Mouse (Mus musculus): ENCODE measurements around the gene Caskin1.
A peak's percentile ranks its signal among the peaks of the same experiment; 100 is the strongest.

Caskin1 gene

DNA sequence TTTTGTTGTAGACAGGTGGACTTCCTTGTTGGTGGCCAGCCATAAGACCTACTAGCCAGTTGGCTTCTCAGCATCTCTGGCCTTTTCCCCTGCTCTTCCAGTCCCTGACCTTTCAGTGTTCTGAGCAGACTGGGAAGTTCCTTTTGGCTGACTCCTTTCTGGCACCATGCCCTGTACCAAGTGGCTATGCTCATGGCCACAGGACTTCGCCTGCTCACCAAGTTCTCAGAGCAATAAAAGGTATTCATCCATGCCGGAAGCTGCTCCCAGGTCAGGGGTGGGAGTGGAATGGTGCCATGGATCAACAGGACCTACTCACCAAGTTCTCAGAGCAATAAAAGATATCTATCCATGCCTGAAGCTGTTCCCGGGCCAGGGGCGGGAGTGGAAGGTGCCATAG is 15.9 kb upstream of the Caskin1 start:
- DNase-seq = no peak

DNA sequence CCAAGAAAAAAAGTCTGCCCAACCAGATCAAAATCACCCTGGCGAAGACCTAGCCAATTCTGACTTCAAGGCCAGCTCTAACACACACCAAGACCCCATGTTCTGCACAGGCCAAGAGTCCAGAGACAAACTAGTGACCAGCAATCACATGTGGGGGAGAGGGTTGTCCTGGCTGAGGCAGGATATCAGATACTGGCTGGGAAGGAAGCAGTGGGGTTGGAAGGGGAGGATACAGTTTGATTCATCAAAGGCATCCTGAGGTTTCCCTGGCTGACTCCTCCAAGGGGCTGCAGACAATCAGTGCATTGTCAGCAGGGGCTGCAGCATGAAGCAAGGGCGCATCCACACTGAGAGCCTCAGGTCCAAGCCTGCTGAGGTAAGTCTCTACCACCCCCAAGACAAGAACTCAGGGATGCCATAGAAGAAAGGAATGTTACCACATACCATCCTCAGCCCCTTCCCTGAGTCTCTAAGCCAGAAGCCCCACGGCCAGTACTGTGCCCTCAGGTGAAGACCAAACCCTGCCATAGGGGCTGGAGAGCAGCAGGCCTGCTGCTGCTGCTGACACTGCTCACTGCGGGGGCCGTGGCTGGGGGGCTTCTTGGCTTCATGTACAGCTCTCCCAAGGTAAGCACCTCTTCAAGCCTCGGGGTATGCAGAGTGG is 14.7 kb upstream of the Caskin1 start, which contains the start of gene Bricd5:
Gene Bricd5, plus strand, starts transcription at position 273 of the 664 bp plus-strand sequence.
- DNase-seq = no peak

DNA sequence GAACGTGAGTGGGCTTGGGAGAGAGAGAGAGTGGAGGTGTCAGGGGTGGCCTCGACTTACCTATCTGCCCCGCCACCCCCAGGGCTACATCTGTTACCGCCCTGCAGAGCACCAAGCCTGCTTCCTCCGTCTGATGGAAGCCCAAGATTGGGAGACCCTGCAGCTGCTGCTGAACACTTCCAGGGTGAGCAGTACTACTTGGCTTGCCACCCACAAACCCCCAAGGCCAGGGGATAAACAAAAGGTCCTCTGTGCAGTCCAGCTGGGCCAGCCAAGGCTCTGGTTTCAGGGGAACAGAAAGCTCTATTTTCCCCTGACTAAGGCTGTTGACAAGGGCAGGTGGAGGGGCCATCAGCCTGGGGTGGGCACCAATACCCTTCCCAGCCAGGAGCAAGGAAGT is 13.8 kb upstream of the Caskin1 start:
- no peak for DNase-seq

DNA sequence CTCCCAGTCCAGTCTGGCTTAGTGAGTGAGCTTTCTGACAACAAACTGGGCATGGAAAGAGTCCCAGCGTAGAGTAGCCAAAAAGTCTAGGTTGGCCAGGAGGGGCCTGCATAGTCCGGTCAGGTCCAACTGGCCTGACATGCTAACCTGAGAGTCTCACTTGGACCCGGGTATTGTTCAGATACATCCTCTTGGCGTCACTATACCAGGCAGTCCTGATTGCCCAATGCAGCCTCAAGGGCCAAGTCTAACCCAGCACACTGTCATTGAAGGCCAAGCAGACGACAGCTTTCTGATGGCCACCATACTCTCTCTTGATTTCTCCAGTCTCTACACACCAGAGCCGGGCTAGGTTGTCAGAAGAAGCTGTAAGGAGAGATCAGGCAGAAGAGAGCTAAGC is 12.8 kb upstream of the Caskin1 start:
- no peak for DNase-seq

DNA sequence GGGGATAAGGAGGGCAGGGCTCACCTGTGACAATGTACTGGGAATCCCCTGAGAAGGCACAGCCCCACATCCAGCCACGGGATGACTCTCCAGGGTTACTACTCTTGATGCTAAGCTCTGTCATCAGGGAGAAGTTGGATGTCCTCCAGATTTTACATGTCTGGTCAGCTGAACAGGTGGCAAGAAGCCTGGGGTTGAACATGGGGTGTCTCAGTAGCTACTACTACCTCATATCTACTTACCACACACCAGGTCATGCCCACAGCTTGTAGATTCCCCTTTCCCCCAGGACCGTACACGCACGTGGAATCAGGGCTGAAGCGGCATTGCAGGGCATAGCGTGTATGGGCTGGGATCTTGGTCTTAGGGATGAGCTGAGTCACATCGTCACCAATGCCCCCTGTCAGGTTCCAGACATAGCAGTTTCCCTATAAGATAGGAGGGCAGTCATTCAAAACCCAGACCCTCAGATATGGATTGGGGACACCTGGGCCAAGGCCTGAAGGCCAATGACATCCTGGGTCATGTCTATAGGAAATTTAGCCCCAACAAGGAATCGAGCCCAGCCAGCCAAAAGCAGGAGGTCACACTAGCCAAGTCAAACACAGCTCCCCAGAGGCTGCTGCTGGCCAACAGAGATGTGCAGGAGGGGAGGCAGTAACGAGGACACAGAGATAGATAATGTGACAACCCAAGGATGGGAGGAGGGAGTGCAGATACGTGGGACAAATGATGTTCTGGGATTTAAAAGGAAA is 12.2 kb upstream of the Caskin1 start:
- no peak for DNase-seq

DNA sequence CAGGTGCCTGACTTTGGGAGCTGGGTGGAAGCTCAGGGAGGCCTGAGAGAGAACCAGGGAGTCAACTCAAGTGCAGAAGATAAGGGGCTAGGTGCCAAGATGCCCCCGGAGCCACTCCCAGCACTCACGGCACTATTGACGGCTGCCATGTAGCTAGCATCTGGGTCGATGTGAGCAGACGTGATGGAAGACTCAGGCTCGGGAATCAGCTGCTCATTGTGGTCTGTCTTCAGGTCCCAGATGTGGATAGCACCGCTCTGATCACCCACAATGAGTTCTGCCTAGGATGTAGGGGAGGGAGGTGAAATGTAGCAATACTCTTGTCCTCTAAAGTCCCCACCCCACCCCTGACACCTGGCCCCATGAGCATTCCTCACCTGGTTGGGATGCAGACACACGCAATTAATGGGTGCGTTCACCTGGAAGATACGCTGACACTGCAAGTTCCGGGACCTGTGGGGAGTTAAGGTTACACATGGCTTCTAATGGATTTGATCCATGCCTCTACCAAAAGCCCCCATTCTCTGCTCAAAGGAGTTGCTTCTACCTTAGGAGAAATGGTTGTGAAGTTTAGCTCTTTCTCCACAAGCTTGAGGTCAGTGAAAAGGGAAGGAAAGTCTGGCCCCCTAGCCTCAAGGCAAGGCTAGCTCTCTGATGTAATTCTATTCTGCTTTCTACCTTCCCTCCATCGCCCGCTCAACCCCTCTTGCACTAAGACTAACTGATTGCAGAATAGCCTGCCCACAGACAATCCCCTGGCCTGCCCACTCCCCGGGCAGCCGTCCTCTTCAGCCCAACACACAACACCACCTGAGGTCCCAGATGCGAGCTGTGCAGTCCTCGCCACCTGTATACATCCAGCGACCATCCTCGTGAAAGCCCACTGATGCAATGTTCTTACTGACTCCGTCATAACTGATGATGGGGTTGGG is 11.1 kb upstream of the Caskin1 start:
- no peak for DNase-seq

DNA sequence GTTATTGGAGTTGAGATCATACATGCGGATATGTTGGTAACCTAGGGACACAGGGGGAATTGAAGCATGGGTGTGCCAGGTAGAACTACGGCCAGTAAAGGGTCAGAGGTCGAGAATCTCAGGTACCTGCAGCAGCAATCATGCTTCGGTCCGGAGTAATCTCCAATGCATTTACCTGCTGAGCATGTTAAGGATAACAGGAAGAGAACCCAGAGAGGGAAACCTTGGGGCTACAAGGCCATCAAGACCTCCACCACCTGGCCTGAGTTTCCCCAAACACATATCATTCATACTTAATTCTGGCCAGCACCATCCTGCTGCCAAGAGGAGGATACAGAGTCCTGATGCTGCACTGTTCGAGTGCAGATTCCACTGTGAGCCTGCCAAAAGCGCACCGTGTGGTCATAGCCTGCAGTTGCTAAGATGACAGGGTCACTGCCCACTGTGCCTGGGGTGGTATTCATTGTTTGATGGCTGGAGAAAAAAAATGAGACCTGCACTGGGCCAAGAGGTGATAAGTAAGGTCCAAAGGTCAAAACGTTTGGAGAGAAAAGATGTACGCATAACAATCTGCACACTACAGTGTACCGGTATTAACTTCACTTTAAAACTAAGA is 10.3 kb upstream of the Caskin1 start:
- DNase-seq = no peak

DNA sequence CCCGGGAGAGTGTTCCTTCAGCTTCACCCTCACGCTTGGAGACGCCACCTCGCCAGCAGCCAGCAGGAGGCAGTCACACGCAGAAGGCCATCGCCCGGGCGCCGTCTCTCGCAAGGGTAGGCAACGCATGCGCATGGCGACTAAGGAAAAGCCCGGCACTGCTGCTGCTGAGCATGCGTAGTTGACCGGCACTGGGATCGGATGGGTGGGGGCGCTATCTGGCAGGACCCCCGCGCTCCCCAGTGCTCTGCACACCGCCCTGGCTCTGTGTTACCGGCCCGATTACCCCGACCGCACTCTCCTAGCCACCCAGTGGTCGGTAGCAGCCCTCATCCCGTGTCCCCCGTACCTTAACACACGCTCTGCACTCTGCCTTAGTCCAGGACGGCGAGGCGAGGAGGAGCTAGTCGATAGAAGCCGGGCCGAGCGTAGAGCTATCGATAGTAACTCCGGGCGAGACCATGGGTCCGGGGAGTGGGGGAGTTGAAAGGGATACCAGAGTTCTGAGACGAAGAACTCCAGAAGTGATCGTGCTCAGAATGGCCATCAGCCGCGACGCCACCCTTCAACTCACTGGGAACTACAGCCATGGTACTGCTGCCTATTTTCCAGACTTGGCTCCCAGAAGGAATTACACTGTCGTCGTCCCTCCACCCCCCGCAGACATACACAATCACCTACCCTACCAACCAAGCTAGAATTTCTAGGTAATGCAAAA is 9.6 kb upstream of the Caskin1 start, which contains the start of gene Mlst8:
Gene Mlst8, minus strand, starts transcription at position 416 of the 718 bp plus-strand sequence.
- peak; percentile 96 to 97 for DNase-seq

DNA sequence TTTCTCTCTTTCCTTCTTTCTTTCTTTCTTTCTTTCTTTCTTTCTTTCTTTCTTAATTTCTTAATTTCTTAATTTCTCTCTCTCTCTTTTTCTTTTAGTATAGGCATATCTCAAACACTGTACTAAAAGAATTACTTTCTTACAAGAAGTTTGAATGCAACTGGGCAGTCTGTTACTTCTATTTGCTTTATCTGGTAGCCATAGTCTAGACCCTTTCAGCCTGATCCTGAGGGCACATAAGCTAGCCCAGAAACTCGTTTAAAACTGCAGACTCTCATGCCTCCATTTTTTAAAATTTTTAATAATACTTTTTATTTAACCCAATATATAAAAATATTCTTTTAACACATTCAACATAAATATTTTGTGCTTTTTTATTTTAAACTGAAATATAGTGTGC is 9.0 kb upstream of the Caskin1 start:
- no peak for DNase-seq

DNA sequence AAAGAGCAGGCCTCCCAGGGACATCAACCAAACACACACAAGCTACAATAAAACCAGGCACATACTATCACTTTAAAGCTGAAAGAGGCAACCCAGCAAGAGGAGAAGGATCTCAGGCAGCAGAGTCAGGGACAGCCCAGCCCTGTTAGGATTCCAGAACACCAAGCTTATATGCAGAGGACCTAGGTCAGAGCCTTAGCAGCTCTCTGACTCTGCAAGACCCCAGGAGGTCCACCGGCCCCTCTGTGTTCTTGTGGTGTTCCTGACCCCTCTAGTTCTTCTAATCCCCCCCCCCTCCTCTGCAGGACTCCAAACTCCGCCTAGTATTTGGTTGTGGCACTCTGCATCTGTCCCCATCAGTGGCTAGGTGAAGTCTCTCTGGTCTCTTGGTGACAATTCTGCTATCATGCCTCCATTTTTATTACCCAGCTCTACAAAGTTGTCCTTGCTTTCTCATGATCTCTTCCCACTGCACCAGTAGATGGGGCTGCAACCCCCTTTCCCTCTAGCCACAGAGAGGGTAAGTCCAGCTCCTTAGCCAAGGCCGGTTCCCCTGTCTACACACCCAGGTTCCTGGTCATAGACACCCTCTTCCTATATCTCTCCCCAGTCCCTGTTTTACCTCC is 8.1 kb upstream of the Caskin1 start:
- DNase-seq = no peak

DNA sequence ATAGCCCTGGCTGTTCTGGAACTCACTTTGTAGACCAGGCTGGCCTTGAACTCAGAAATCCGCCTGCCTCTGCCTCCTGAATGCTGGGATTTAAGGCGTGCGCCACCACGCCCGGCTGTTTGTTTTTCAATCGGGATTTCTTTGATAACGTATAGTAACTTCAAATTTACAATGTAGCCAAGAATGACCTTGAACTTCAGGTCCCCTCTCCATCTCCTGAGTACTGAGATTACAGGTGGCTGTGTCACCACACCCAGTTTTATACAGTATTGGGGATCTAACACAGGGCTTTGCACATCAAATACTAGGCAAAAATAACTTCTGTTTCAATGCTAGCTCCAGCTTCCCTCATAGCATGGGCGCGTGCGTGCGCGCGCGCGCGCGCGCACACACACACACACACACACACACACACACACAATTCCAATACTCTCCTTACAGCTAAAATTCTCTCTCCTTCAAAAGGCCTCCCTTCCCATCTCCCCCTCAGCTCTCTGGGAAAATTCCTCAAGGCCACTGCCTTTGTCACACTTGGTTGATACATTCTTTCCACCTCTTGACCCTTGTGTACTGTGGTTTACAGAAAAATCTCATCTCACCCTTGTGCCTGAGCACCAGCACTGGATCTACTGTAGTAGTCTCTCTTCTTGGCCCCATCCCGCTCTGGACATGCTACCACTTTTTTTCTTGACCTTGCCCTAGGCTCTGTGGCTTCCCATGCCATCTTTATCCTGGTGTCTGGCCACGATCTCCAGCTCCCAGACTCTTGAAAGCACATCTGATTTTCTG is 7.2 kb upstream of the Caskin1 start:
- no peak for DNase-seq

DNA sequence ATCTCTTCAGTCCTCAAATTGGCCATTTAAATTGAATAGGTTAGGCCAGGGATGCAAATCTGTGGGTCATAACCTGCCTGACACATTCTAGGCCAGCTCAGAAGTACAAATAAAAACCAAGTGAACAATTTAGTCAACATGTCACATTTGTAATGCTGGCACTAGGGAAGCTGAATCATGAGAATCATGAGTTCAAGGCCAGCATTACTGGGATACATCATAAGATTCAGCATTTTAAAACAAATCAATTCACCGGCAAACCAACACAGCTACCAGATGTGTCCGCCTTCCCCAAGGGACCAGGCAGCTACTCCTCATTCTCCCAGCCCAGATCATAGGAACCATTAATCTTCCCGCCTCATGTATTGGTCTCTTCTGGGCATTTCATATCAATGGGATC is 4.9 kb upstream of the Caskin1 start:
- no peak for DNase-seq

DNA sequence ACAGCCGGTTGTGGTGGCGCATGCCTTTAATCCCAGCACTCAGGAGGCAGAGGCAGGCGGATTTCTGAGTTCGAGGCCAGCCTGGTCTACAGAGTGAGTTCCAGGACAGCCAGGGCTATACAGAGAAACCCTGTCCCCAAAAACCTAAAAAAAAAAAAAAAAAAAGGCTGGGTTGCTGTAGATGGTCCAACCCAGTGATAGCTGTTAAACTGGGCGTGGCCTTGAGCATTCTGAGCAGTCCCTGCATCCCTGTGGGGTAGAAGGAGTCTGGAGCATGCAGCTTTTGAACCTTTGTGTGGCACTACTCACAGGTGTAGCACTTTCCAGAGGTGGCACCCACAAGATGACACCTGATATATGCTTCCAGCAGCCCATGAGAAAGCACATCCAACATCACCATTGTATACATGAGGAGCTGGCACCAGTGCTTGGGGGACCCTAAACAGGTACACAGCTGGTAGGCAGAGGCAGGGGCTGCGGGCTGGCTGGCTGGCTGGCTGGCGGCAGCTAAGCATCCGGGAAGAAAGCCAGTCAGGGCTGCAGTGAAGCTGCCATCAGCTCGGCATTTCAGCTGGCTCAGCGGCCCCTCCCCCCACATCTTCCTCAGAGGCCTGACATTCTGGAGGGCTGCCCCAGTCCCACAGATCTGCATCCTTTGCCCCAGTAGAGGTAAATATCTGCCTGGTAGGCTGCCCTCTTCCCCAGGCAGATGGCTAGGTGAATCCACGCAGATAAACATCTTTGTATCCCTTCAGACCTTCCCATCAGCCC is 3.1 kb upstream of the Caskin1 start:
- peak in 1 of 2 experiments; percentile 26 for DNase-seq

DNA sequence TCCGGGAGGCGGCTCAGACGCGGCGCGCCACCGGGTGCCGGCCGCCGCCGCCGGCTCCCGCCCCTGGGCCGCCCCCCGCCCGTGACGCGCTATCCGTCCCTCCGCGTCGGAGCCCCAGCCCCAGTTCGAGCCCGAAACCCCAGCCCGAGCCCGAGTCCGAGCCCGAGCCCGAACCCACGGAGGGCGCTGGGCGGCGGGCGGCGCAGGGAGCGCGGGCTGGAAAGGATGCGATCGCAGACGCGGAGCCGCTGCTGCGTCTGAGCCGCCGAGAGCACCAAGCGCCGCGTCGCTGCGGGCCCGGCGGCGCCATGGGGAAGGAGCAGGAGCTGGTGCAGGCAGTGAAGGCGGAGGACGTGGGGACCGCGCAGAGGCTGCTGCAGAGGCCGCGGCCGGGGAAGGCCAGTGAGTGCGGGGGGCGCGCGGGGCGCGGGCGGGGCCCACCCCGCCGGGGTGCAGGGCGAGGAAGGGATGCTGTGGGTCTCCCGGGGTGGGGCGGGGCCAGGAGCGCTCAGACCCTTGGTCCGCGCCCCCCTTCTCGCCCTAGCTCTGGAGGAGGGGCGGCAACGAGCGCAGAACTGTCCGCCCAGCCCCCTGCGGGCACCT is 362 bp downstream of the Caskin1 start:
- DNase-seq = peak in 1 of 2 experiments; percentile 16

DNA sequence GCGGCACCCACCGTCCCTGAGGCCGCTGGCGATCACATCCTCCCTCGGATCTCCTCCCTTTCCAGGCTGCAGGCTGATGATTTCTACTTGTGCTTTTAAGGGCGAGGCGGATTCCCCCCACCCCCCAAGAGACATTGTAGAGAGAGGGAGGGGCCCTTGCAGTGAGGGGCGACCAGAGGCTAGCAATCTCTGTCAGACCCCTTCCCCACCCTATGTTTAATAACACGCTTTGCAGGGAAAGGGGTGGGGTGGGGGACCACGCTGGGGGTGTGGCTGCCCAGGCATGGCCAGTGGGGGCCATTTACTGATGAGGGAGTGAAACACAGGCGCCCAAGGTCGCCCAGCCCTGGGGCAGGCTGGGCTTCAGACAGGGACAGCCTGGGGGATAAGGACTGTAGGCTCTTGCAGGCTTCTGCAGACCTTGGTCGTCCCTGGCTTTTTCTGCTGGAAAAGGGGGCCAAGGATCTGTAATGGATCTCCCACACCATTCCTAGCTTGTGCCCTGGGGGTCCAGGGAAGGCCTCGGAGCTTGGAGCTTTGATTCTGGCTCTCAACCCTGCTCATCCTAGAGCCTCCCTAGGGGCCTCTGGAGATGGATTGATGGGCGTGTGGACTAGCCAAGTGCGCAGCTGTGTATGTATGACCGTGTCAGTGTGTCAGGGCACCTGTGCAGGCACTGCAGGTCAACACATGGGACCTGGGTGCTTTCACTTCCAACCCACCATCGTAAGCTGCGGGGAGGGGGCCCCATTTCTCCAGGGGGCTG is 1.0 kb downstream of the Caskin1 start:
- DNase-seq = no peak

DNA sequence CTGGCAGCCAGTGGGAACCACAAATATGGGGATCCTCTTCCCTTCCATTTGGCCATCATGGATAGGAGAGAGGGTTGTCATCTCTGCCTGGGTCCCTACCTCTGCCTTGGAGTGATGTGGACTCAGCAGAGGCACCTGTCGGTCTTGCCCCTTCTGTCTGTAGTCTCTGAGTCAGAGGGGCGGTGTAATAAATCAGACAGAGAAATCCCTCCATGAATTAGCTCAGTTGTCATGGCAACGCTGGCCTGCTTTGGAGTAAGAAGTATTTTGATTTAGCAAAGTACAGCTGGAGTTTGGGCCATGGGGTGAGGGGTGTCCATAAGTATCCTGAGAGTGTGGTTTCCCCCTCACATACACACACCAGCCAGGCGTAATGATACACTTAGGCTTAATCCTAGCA is 2.0 kb downstream of the Caskin1 start:
- no peak for DNase-seq

DNA sequence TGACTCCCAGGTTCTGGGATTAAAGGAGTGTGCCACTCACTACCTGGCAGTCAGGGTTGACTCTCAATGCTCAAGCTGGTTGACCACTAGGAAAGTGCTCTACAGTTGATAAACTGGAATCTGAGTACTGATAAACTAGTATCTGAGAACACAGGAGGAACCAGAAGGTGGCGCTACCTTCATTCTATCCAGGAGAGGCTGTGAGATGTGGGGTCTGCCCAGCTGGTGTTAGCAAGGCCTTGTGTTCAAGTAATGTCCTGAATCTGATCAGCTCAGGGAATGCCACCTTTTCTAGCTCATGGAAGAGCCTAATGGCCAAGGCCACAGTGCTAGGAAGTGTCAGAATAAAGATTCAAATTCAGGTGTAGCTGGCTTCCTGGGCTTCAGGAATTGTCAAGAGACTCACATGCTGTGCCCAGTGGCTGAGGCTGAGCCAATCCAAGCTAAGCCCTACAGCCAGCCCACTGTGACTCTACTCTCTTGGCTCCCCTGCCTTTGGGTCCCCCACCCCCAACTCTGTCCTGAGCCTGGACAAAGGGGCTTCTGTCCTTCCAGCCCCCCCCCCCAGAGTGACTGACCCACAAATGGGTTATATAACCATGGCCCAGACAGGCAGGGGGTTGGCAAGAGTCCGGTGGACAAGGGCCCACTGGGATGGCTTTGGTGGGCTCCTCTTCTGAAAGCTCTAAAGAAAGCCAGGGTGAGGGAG is 6.4 kb downstream of the Caskin1 start:
- peak in 1 of 2 experiments; percentile 36 for DNase-seq

DNA sequence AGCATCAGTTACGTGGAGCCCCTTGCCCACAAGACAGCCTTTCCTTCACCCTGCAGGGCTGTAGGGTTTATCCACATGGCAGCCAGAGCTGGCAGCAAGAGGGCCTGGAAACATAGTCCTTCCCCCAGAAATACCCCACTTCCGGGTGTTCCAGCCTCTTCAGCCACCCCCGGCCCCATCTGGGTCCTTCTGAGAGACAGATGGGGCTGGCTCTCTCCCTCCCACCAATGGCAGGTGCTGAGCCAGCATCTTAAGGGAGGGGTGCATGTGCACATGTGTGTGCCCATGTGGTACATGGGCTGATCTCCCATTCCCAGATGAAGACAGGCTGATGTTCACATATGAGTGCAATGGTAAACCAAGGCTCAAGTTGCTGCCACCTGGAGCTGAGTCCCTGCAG is 7.0 kb downstream of the Caskin1 start:
- no peak for DNase-seq

Measured in thymus, postnatal 36 days (tissue).